Mouse (Mus musculus) MEL (cell line): ENCODE measurements around the gene Scgb3a1. TPM values are rescaled to one million over a fixed set of nuclear protein-coding genes. Genes with fewer than 3 reads are reported as not detected.

Experiments used
- DNase-seq: peaks from one replicate; pipeline ENCODE4 v3.0.0; 2011; ENCODE audit warnings: low read depth, low spot score
- H3K27ac ChIP-seq: 2 replicates; pipeline ENCODE4 v1.5.1; 2012; ENCODE audit warnings: low read depth, mild to moderate bottlenecking, control low read depth, low read length, moderate library complexity; ENCODE audit not compliant: control insufficient read depth
- H3K27me3 ChIP-seq, 2 experiments: fragments of 150-350 bp in 1 of 2; sonication (generic) in 1 of 2; 2 replicates each; pipeline ENCODE4 v1.6.1; 2012; ENCODE audit warnings: low read length in 2 of 2, mild to moderate bottlenecking in 2 of 2, improper control_type of control experiment in 1 of 2, moderate library complexity in 1 of 2; ENCODE audit not compliant: insufficient read depth in 2 of 2, control insufficient read depth in 1 of 2
- H3K36me3 ChIP-seq, 2 experiments: 2 replicates each; pipeline ENCODE4 v1.6.1; 2012 to 2014; ENCODE audit warnings: low read length in 2 of 2, improper control_type of control experiment in 1 of 2, inconsistent platforms in 1 of 2, mild to moderate bottlenecking in 1 of 2; ENCODE audit not compliant: insufficient read depth in 2 of 2, control insufficient read depth in 1 of 2
- H3K4me1 ChIP-seq, 2 experiments: fragments of 150-350 bp in 1 of 2; sonication (generic) in 1 of 2; 2 replicates each; pipeline ENCODE4 v1.6.1; 2012; ENCODE audit warnings: low read length in 2 of 2, improper control_type of control experiment in 1 of 2, mild to moderate bottlenecking in 1 of 2; ENCODE audit not compliant: insufficient read depth in 2 of 2, control insufficient read depth in 1 of 2
- H3K4me3 ChIP-seq, 2 experiments: fragments of 150-350 bp in 1 of 2; sonication (generic) in 1 of 2; 2 replicates each; pipeline ENCODE4 v1.5.1; 2012; ENCODE audit warnings: low read depth in 2 of 2, low read length in 2 of 2, mild to moderate bottlenecking in 2 of 2, moderate library complexity in 2 of 2, control low read depth in 1 of 2, improper control_type of control experiment in 1 of 2; ENCODE audit not compliant: control insufficient read depth in 1 of 2, insufficient read depth in 1 of 2
- H3K79me2 ChIP-seq: 2 replicates; pipeline ENCODE4 v1.6.1; 2012; ENCODE audit warnings: mild to moderate bottlenecking, low read length, moderate library complexity; ENCODE audit not compliant: control insufficient read depth, poor library complexity, insufficient read depth
- H3K9ac ChIP-seq: 2 replicates; pipeline ENCODE4 v1.6.1; 2012; ENCODE audit warnings: low read depth, mild to moderate bottlenecking, control low read depth, low read length, moderate library complexity; ENCODE audit not compliant: control insufficient read depth, poor library complexity, severe bottlenecking
- H3K9me3 ChIP-seq: fragments of 150-350 bp; sonication (generic); replicated peaks from 2 replicates; pipeline ENCODE4 v1.6.1; 2012; ENCODE audit warnings: mild to moderate bottlenecking, low read length, improper control_type of control experiment, moderate library complexity; ENCODE audit not compliant: insufficient read depth
- BHLHE40 ChIP-seq: IDR thresholded peaks from 2 replicates; pipeline ENCODE4 v1.6.1; 2012; ENCODE audit warnings: low read depth, mild to moderate bottlenecking, inconsistent platforms, low read length, improper control_type of control experiment, borderline replicate concordance
- CTCF ChIP-seq, 3 experiments: IDR thresholded peaks in 2 of 3; conservative IDR thresholded peaks in 1 of 3; 2 replicates each; pipeline ENCODE4 v1.5.1; 2011 to 2012; ENCODE audit warnings: low read length in 3 of 3, low read depth in 2 of 3, mild to moderate bottlenecking in 2 of 3, improper control_type of control experiment in 1 of 3, inconsistent platforms in 1 of 3, mixed read lengths in 1 of 3, moderate library complexity in 1 of 3; ENCODE audit not compliant: control insufficient read depth in 1 of 3, insufficient read depth in 1 of 3, poor library complexity in 1 of 3, severe bottlenecking in 1 of 3
- E2F4 ChIP-seq: IDR thresholded peaks from 2 replicates; pipeline ENCODE4 v1.6.1; 2011; ENCODE audit warnings: low read depth, low read length, improper control_type of control experiment, borderline replicate concordance
- EP300 ChIP-seq, 2 experiments: IDR thresholded peaks; 2 replicates each; pipeline ENCODE4 v1.6.1; 2011; ENCODE audit warnings: improper control_type of control experiment in 2 of 2, low read length in 2 of 2, low read depth in 1 of 2, mild to moderate bottlenecking in 1 of 2
- ETS1 ChIP-seq: IDR thresholded peaks from 2 replicates; pipeline ENCODE4 v1.6.1; 2012; ENCODE audit warnings: low read depth, mild to moderate bottlenecking, inconsistent platforms, low read length, improper control_type of control experiment, moderate library complexity
- HCFC1 ChIP-seq: IDR thresholded peaks from 2 replicates; pipeline ENCODE4 v1.6.1; 2012; ENCODE audit warnings: low read depth, mild to moderate bottlenecking, inconsistent platforms, low read length, improper control_type of control experiment, moderate library complexity
- MAZ ChIP-seq: IDR thresholded peaks from 2 replicates; pipeline ENCODE4 v1.6.1; 2012; ENCODE audit warnings: low read depth, mild to moderate bottlenecking, inconsistent platforms, low read length, improper control_type of control experiment
- MEF2A ChIP-seq: IDR thresholded peaks from 2 replicates; pipeline ENCODE4 v1.6.1; 2014; ENCODE audit warnings: low read depth, mild to moderate bottlenecking, inconsistent platforms, low read length, improper control_type of control experiment; ENCODE audit not compliant: poor library complexity, insufficient replicate concordance, severe bottlenecking; ENCODE audit errors: extremely low read depth
- MXI1 ChIP-seq: IDR thresholded peaks from 2 replicates; pipeline ENCODE4 v1.6.1; 2011; ENCODE audit warnings: mild to moderate bottlenecking, low read depth, low read length, improper control_type of control experiment
- NRF1 ChIP-seq: IDR thresholded peaks from 2 replicates; pipeline ENCODE4 v1.6.1; 2014; ENCODE audit warnings: low read depth, mild to moderate bottlenecking, inconsistent platforms, low read length, improper control_type of control experiment, moderate library complexity; ENCODE audit not compliant: poor library complexity, insufficient read depth, severe bottlenecking
- POLR2AphosphoS5 ChIP-seq: IDR thresholded peaks from 2 replicates; pipeline ENCODE4 v1.6.1; 2012; ENCODE audit warnings: low read depth, borderline replicate concordance, mild to moderate bottlenecking, inconsistent platforms, low read length, moderate library complexity, mixed read lengths
- RAD21 ChIP-seq: IDR thresholded peaks from 2 replicates; pipeline ENCODE4 v1.6.1; 2011; ENCODE audit warnings: mild to moderate bottlenecking, low read depth, low read length, improper control_type of control experiment
- RCOR1 ChIP-seq: IDR thresholded peaks from 2 replicates; pipeline ENCODE4 v1.6.1; 2012; ENCODE audit warnings: low read depth, mild to moderate bottlenecking, inconsistent platforms, low read length, improper control_type of control experiment
- SIN3A ChIP-seq: IDR thresholded peaks from 2 replicates; pipeline ENCODE4 v1.6.1; 2012; ENCODE audit warnings: low read length, improper control_type of control experiment, inconsistent platforms
- SMC3 ChIP-seq: IDR thresholded peaks from 2 replicates; pipeline ENCODE4 v1.6.1; 2011; ENCODE audit warnings: low read depth, low read length, improper control_type of control experiment
- TBP ChIP-seq: IDR thresholded peaks from 2 replicates; pipeline ENCODE4 v1.8.0; 2011; ENCODE audit warnings: low read depth, low read length, improper control_type of control experiment
- TCF12 ChIP-seq: IDR thresholded peaks from 2 replicates; pipeline ENCODE4 v1.6.1; 2014; ENCODE audit warnings: low read depth, mild to moderate bottlenecking, inconsistent platforms, low read length, improper control_type of control experiment, moderate library complexity
- UBTF ChIP-seq: IDR thresholded peaks from 2 replicates; pipeline ENCODE4 v1.6.1; 2012; ENCODE audit warnings: low read depth, mild to moderate bottlenecking, inconsistent platforms, low read length, improper control_type of control experiment, moderate library complexity, borderline replicate concordance; ENCODE audit not compliant: insufficient read depth
- USF2 ChIP-seq, 2 experiments: IDR thresholded peaks; 2 replicates each; pipeline ENCODE4 v1.6.1; 2011 to 2012; ENCODE audit warnings: improper control_type of control experiment in 2 of 2, low read length in 2 of 2, borderline replicate concordance in 1 of 2, inconsistent platforms in 1 of 2, low read depth in 1 of 2, mild to moderate bottlenecking in 1 of 2; ENCODE audit not compliant: insufficient read depth in 1 of 2
- polyA plus RNA-seq, 2 experiments: library from polyadenylated mRNA; stranded (reverse) in 1 of 2; unstranded in 1 of 2; fragments of >175 nt in 1 of 2; fragments of >200 nt in 1 of 2; gene quantifications; 2 replicates each; pipeline versions ENCODE4 v1.2.1 to v1.2.4; 2012; ENCODE audit warnings: low replicate concordance in 2 of 2, low read depth in 1 of 2; ENCODE audit not compliant: insufficient read length in 2 of 2, insufficient read depth in 1 of 2, missing spikeins in 1 of 2
- total RNA-seq: library from RNA; depleted of rRNA; stranded (reverse); fragments of 300-350 nt; gene quantifications from 2 replicates; pipeline ENCODE4 v1.2.3, GENCODE M21; 2012; rRNA removed

The Scgb3a1 gene
- total RNA-seq: not detected in 2 replicates
- not detected for polyA plus RNA-seq

DNA sequence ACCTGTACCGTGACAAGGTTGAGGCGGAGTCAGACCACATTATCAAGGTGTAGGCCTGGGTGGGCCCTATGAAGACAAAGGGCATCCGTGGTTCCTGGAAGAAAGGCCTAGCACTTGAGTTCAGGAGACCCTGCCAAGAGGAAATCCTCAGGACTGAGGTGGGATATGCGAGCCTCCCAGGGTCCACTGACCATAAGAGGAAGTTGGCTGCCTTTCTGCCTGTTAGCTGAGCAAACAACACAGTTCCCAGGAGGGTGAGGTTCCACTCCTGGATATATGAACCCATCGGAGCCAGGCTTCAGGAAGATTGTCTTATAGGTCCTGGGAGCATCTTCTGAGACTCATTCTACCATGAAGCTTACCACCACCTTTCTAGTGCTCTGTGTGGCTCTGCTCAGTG is at the start of gene Scgb3a1:
Gene Scgb3a1, plus strand, starts transcription at position 301 of the 400 bp plus-strand sequence.
- H3K9ac ChIP-seq: no peak within 1 kb of the TSS
- no peaks in the 10 kb centered on the region for H3K27me3 ChIP-seq
- H3K4me1 ChIP-seq: peaks cover 5 to 9% of the 10 kb centered on the region in 2 experiments
- no peaks in the 10 kb centered on the region for H3K9me3 ChIP-seq
- H3K27ac ChIP-seq: no peak within 1 kb of the TSS
- peaks cover 0 to 8% of the 10 kb centered on the region in 2 experiments; a peak in 2 of 4 replicates for H3K36me3 ChIP-seq
- no peaks in the 10 kb centered on the region for H3K79me2 ChIP-seq
- H3K4me3 ChIP-seq: no peak within 1 kb of the TSS
- TF ChIP-seq SMC3 (no peak), HCFC1 (no peak), MXI1 (no peak), RCOR1 (no peak), ETS1 (no peak), UBTF (no peak), SIN3A (no peak), POLR2AphosphoS5 (no peak), RAD21 (no peak), TCF12 (no peak), BHLHE40 (no peak), MAZ (no peak), EP300 (IDR thresholded peaks at IDR 0.05; ENCODE audit: low read depth in 1 of 2, low read length in 2 of 2) (no peak), MEF2A (no peak), E2F4 (no peak), CTCF (IDR thresholded peaks at IDR 0.05 in 2 of 3, conservative IDR thresholded peaks at IDR 0.05 in 1 of 3; ENCODE audit: control insufficient read depth in 1 of 3, insufficient read depth in 1 of 3, low read depth in 2 of 3, low read length in 3 of 3, poor library complexity in 1 of 3, severe bottlenecking in 1 of 3) (no peak), USF2 (IDR thresholded peaks at IDR 0.05; ENCODE audit: borderline replicate concordance in 1 of 2, insufficient read depth in 1 of 2, low read depth in 1 of 2, low read length in 2 of 2) (no peak), TBP (no peak), NRF1 (no peak)
- DNase-seq: no peak
